Mouse (Mus musculus): ENCODE measurements around the gene Hus1.

Gene Hus1

DNA sequence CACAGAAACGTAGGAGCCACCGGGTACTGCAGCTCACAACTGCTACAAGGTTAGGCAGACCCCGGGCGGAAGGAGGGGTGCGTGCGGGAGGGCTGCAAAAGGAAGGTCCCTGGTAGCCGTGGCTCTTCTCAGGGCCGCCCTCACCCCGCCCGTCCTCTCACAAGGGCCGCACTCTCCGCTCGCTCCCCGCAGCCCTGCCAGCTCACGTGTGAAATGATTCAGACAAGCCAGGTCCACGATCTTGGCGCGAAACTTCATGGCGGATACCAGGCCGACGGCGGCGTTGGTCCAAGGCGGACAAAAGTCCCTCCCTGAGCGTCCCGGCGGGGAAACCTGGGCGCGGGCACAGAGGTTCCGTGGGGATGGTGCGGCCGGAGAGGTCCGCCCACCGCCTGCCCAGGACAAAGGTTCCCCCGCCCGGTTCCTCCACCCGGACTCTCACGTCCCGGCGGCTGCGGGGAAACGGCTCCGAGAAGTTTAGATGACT, at the start of gene Hus1:
Hus1 (minus strand) TSS at position 339 of the 487 bp plus-strand sequence.
- DNase-seq (ENCODE audit: low read depth, low spot score): peak; percentile 88

DNA sequence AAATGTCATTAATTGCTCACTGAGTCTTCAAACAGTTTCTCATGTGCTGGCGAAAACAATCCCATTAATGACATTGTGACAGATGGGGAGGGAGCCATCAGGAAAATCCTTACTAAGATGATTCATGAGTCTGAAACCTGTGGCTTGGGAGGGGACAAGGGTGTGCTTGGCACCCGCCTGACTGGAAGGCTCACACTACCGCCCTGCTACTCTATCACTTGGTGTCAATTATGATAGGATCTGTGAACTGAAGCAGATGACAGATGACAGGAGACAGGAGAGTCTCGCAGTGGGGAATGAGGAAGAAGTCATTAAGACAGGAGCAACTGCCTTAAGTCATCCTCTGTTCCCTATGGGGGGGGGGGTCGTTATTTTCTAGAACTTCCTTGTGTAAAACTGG, 49.5 kb upstream of the Hus1 start:
- DNase-seq (ENCODE audit: low read depth, low spot score): no peak

DNA sequence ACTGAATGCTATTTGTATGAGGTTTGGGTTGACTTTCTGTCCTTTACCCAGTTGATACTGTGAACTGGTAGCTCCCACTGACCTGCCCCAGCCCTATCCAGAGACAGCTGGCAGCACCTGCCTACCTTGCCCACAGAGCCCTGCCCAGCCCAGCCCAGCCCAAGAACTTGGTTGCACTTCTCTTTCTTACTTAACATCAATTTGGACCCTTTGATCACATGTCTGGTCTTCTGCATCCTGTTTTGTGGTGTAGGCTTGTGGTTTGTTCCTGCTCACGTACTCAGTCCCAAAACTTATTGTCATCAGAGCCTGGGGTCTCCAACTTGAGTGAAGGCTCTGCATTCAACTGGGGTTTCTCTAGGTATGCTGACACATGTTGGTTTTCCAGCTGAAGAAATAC, 49.0 kb upstream of the Hus1 start:
- DNase-seq (ENCODE audit: low read depth, low spot score): no peak

GRCm38 (mm10) chr11:9057711-9058110, 46.7 kb upstream of the Hus1 start:
- no peak for DNase-seq (ENCODE audit: low read depth, low spot score)

GRCm38 (mm10) chr11:9056937-9057336, 45.9 kb upstream of the Hus1 start:
- no peak for DNase-seq (ENCODE audit: low read depth, low spot score)

- DNase-seq (ENCODE audit: low read depth, low spot score): no peak
Observed at GRCm38 (mm10) chr11:9051895-9052294, 40.9 kb upstream of the Hus1 start.

GRCm38 (mm10) chr11:9050241-9050640, 39.2 kb upstream of the Hus1 start:
- DNase-seq (ENCODE audit: low read depth, low spot score): no peak

DNA sequence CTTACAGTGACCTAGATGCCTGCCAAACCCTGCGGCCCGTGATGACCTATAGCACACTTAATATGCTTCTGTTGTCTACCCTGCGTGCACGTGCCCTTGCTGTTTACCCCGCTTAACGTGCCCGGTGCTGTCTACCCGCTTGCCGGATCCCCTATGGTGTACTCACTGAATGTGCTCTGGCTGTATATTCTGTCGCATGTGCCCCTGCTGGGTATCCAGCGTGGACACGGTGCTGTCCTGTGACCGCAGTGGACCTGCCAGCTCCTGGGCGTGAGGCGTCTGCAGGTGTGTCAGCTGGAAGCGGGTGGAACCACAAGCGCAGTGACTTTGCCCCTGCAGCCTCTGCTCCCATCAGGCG, 37.7 kb upstream of the Hus1 start, which contains the start of gene Sun3:
Sun3 (minus strand) TSS at position 289 of the 358 bp plus-strand sequence.
- DNase-seq (ENCODE audit: low read depth, low spot score): no peak

- DNase-seq (ENCODE audit: low read depth, low spot score): peak; percentile 76
Observed at GRCm38 (mm10) chr11:9048011-9048702, 37.2 kb upstream of the Hus1 start, which contains the start of gene Gm11992. Gene Gm11992 (plus strand): TSS chr11:9048594.

GRCm38 (mm10) chr11:9047044-9047443, 36.1 kb upstream of the Hus1 start:
- peak; percentile 16 for DNase-seq (ENCODE audit: low read depth, low spot score)

DNA sequence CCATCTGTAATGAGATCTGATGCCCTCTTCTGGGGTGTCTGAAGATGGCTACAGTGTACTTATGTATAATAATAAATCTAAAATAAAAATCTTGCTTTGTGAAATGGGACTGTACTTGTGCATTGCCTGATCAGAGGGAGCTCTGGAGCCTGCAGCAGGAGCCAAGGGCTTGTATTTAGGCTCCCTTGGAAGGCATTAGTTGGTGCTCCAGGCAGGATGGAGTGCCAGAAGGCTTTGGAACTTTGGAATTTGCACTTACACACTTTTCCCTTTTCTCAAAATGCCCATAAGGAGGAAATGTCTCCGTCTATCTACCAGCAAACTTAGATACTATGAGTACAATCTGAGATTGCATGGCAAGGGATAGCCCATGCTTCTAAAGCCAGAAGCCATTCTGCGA, 35.6 kb upstream of the Hus1 start:
- no peak for DNase-seq (ENCODE audit: low read depth, low spot score)

DNA sequence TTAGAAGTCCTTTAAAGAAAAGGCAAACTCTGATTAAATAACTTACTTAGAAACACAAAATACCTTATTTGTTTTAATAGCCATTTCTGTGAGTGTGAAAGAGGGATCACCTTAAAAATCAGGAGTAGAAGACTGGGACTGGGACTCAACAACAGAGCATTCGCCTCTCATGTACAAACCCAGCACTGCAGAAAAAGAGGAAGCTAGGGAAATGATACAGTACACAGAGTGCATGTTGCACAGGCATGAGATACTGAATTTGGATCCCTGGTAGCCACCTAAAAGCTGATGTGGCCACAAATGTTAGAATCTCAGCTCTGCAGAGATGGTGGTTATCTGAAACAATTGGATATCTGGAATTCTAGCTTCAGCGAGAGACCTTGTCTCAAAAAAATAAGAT, 20.5 kb upstream of the Hus1 start:
- DNase-seq (ENCODE audit: low read depth, low spot score): no peak

DNA sequence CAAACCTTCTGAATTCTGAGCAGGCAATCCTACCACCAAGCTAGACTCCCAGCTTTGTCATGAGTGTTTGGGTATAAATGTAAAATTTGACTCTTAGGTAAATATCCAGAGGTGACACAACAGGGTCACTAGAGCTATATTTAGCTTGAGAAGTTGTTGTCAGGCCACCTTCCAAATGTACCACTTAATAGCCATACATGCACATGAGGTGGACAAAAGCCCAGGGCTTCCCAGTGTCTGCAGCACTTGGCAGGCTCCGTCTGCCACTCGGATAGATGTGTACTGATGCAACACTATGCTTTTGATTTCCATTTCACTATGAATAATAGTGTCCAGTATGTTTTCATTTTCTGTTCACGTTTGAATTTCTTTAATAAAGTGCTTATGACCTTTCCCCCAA, 14.2 kb upstream of the Hus1 start:
- DNase-seq (ENCODE audit: low read depth, low spot score): no peak

- no peak for DNase-seq (ENCODE audit: low read depth, low spot score)
Observed at GRCm38 (mm10) chr11:9024782-9025181, 13.8 kb upstream of the Hus1 start.

DNA sequence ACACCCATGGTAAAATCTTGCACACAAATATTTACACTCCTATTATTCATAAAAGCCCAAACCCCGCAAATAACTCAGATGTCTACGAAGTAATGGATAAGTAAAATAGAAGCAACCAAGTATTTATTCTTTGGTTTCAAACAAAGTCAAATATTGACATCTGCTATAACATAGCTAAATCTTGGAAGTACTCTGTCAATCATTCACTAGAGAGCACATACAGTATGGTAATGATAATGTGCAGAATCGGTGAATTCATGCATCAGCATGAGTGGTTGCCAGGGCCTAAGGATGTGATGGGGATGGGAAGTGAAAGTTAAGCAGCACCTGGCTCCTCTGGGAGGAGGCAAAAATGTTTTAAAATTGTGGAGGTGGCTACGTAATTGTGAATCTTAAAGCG, 9.2 kb upstream of the Hus1 start:
- DNase-seq (ENCODE audit: low read depth, low spot score): no peak

GRCm38 (mm10) chr11:9018491-9019267, 7.7 kb upstream of the Hus1 start:
- DNase-seq (ENCODE audit: low read depth, low spot score): no peak

- DNase-seq (ENCODE audit: low read depth, low spot score): no peak
Observed at GRCm38 (mm10) chr11:9014740-9015139, 3.7 kb upstream of the Hus1 start.

GRCm38 (mm10) chr11:9011348-9011747, 357 bp upstream of the Hus1 start:
- no peak for DNase-seq (ENCODE audit: low read depth, low spot score)

DNA sequence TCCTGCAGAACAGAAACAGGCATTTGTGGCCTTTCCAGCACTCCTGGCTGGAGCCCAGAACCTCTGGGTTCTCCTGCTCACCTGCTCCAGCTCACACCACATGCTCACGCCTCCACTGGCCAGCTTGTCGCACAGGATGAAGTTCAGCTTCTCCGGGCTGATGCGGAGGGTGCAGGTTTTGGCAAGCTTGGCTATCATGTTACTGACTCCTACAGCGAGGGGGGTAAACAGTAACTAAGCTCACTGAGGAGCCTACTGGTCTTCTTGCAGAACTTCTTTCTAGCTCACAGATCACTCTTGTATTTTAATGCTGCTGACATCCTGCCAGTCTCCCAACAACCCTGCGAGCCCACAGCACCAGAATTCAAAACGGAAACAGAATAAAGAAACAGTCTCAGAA, 575 bp downstream of the Hus1 start:
- DNase-seq (ENCODE audit: low read depth, low spot score): peak; percentile 68

- DNase-seq (ENCODE audit: low read depth, low spot score): no peak
Observed at GRCm38 (mm10) chr11:9008761-9009160, 2.2 kb downstream of the Hus1 start.

GRCm38 (mm10) chr11:8988084-8988483, 22.9 kb downstream of the Hus1 start:
- DNase-seq (ENCODE audit: low read depth, low spot score): no peak

DNA sequence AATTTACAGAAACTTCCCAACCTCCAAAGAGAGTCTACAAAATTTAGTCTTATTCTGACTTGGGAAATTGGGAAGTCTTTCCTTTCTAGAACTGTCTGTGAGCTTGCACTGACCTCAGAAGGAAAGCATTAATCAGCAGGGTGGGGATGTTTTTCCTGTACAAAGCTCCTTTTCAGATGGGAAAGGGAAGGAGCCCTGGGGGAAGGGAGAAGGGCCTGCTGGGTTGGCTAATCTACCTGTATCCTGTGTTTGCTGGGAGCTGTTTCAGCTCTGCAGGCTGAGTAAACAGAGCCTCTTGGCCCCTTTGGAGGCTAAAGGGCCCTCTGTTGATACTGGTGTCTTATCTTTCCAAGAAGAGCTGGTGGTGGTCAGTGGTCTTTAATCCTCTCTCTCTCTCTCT, 24.9 kb downstream of the Hus1 start:
- DNase-seq (ENCODE audit: low read depth, low spot score): no peak
